Mouse (Mus musculus): ENCODE results near the gene Zbtb20. TPM values are rescaled to one million over a fixed set of nuclear protein-coding genes. Genes with fewer than 3 reads are reported as not detected.

Zbtb20 gene
- polyA plus RNA-seq, 1 experiment from 2014 or later: 23.5 TPM

DNA sequence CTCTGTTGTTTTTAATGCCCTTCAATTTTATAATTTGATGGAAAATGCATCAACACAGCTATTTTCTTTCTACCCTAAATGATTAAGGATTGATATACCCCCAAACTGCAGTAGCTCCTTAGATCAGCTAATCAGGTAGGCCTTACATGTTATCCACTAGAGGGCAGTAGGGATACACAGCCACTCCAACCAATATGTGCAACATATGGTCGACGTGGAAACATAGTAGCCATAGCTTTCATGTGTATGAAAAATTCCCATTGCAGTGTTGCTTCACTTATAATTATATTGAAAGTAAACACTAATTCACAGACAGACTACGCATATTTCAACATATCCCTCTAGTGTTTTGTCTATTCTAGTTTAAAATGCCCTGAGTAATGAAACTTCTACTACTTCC is 664.4 kb downstream of the Zbtb20 start:
- H3K4me2 ChIP-seq (ENCODE audit: low read depth, low read length): no peak overlapping the region
- H3K9ac ChIP-seq (ENCODE audit: low read length): no peak overlapping the region
- H3K9me3 ChIP-seq (replicated peaks; ENCODE audit: control insufficient read depth, low read length): no peaks in the 10 kb centered on the region
- H3K36me3 ChIP-seq (ENCODE audit: control insufficient read depth, insufficient read depth, low read length): no peaks in the 10 kb centered on the region
- 20% methylated on average over 3 of the region's 3 CpGs for WGBS
- no peaks in the 10 kb centered on the region for H3K4me1 ChIP-seq (ENCODE audit: control insufficient read depth, insufficient read depth, low read length)
- ATAC-seq (ENCODE audit: insufficient read depth, low FRiP score): no peak
- no peaks in the 10 kb centered on the region for H3K27me3 ChIP-seq (ENCODE audit: control insufficient read depth, insufficient read depth, low read length)
- H3K4me3 ChIP-seq (replicated peaks; ENCODE audit: low read length): no peak overlapping the region
- no peak overlapping the region for H3K27ac ChIP-seq (ENCODE audit: low read length)

GRCm38 (mm10) chr16:43540546-43541167 is 665.0 kb downstream of the Zbtb20 start:
- Histone ChIP-seq H3K4me1 (ENCODE audit: control insufficient read depth, insufficient read depth, low read length) (no peaks in the 10 kb centered on the region), H3K4me2 (ENCODE audit: low read depth, low read length) (no peak overlapping the region), H3K9ac (ENCODE audit: low read length) (no peak overlapping the region), H3K27ac (ENCODE audit: low read length) (no peak overlapping the region), H3K36me3 (ENCODE audit: control insufficient read depth, insufficient read depth, low read length) (no peaks in the 10 kb centered on the region), H3K27me3 (ENCODE audit: control insufficient read depth, insufficient read depth, low read length) (no peaks in the 10 kb centered on the region), H3K9me3 (replicated peaks; ENCODE audit: control insufficient read depth, low read length) (no peaks in the 10 kb centered on the region), H3K4me3 (replicated peaks; ENCODE audit: low read length) (no peak overlapping the region)
- no peak for ATAC-seq (ENCODE audit: insufficient read depth, low FRiP score)
- 85% methylated on average over 10 of the region's 10 CpGs for WGBS

GRCm38 (mm10) chr16:43545261-43545660 is 669.6 kb downstream of the Zbtb20 start:
- Histone ChIP-seq H3K9me3 (replicated peaks; ENCODE audit: control insufficient read depth, low read length) (no peaks in the 10 kb centered on the region), H3K4me1 (ENCODE audit: control insufficient read depth, insufficient read depth, low read length) (peaks cover 18% of the 10 kb centered on the region), H3K27me3 (ENCODE audit: control insufficient read depth, insufficient read depth, low read length) (no peaks in the 10 kb centered on the region), H3K36me3 (ENCODE audit: control insufficient read depth, insufficient read depth, low read length) (no peaks in the 10 kb centered on the region), H3K4me3 (replicated peaks; ENCODE audit: low read length) (no peak overlapping the region), H3K9ac (ENCODE audit: low read length) (no peak overlapping the region), H3K27ac (ENCODE audit: low read length) (no peak overlapping the region), H3K4me2 (ENCODE audit: low read depth, low read length) (no peak overlapping the region)
- ATAC-seq (ENCODE audit: insufficient read depth, low FRiP score): no peak
- WGBS: 61% methylated on average over 4 of the region's 4 CpGs

GRCm38 (mm10) chr16:43547323-43548180 is 671.9 kb downstream of the Zbtb20 start:
- 44% methylated on average over 19 of the region's 19 CpGs for WGBS
- no peak overlapping the region for H3K4me3 ChIP-seq (replicated peaks; ENCODE audit: low read length)
- H3K9me3 ChIP-seq (replicated peaks; ENCODE audit: control insufficient read depth, low read length): no peaks in the 10 kb centered on the region
- ATAC-seq (ENCODE audit: insufficient read depth, low FRiP score): no peak
- H3K27ac ChIP-seq (ENCODE audit: low read length): peak overlapping the region; percentile 62; the same call in 1 of the 2 replicates
- H3K27me3 ChIP-seq (ENCODE audit: control insufficient read depth, insufficient read depth, low read length): no peaks in the 10 kb centered on the region
- H3K9ac ChIP-seq (ENCODE audit: low read length): no peak overlapping the region
- no peaks in the 10 kb centered on the region for H3K36me3 ChIP-seq (ENCODE audit: control insufficient read depth, insufficient read depth, low read length)
- peaks cover 18% of the 10 kb centered on the region for H3K4me1 ChIP-seq (ENCODE audit: control insufficient read depth, insufficient read depth, low read length)
- H3K4me2 ChIP-seq (ENCODE audit: low read depth, low read length): no peak overlapping the region

- H3K4me3 ChIP-seq (replicated peaks; ENCODE audit: low read length): no peak overlapping the region
- no peaks in the 10 kb centered on the region for H3K36me3 ChIP-seq (ENCODE audit: control insufficient read depth, insufficient read depth, low read length)
- H3K4me2 ChIP-seq (ENCODE audit: low read depth, low read length): no peak overlapping the region
- no peak for ATAC-seq (ENCODE audit: insufficient read depth, low FRiP score)
- H3K4me1 ChIP-seq (ENCODE audit: control insufficient read depth, insufficient read depth, low read length): peaks cover 18% of the 10 kb centered on the region
- no peaks in the 10 kb centered on the region for H3K27me3 ChIP-seq (ENCODE audit: control insufficient read depth, insufficient read depth, low read length)
- 0 out of 2 replicates have a peak overlapping the region, but pooled peaks have one; percentile 43 for H3K27ac ChIP-seq (ENCODE audit: low read length)
- H3K9me3 ChIP-seq (replicated peaks; ENCODE audit: control insufficient read depth, low read length): no peaks in the 10 kb centered on the region
- 55% methylated on average over 5 of the region's 5 CpGs for WGBS
- H3K9ac ChIP-seq (ENCODE audit: low read length): no peak overlapping the region
Observed at GRCm38 (mm10) chr16:43548774-43549173, 673.1 kb downstream of the Zbtb20 start.

DNA sequence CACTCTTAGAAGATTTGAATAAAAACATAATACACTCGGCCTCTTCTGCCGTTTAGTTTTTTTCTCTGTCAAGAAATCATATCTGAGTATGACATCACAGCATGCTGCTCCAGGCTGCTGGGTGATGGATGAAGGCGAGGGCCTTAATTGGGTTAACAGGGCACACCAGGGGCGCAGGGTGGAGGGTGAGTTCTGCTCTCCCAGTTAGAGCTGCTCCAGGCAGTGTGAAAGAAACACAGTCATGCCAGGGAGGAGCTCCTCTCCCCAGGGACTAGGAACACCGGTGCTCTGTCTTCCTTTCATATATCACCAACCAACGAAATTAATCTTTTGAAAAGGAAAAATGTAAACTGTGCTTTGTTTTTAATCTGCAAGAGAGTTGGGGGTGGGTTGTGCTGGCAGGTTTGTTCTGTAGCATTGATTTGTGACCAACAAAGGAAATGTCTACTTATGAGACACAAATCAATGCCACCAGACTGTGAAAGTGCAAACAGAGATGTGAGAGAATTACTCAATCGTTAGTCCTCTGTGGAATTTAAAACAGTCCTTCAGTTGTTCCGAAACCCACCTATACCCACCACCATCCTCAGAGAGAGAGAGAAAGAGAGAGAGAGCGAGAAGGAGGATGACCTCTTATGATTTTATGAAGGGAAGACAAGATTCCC is 673.9 kb downstream of the Zbtb20 start:
- Histone ChIP-seq H3K9ac (ENCODE audit: low read length) (no peak overlapping the region), H3K27ac (ENCODE audit: low read length) (peak overlapping the region; percentile 43), H3K4me3 (replicated peaks; ENCODE audit: low read length) (no peak overlapping the region)

GRCm38 (mm10) chr16:43552443-43552842 is 676.8 kb downstream of the Zbtb20 start:
- H3K36me3 ChIP-seq (ENCODE audit: control insufficient read depth, insufficient read depth, low read length): no peaks in the 10 kb centered on the region
- no peaks in the 10 kb centered on the region for H3K27me3 ChIP-seq (ENCODE audit: control insufficient read depth, insufficient read depth, low read length)
- H3K4me3 ChIP-seq (replicated peaks; ENCODE audit: low read length): no peak overlapping the region
- no peaks in the 10 kb centered on the region for H3K9me3 ChIP-seq (replicated peaks; ENCODE audit: control insufficient read depth, low read length)
- H3K4me2 ChIP-seq (ENCODE audit: low read depth, low read length): no peak overlapping the region
- H3K27ac ChIP-seq (ENCODE audit: low read length): no peak overlapping the region
- WGBS: 82% methylated on average over 1 of the region's 1 CpGs
- ATAC-seq (ENCODE audit: insufficient read depth, low FRiP score): no peak
- no peak overlapping the region for H3K9ac ChIP-seq (ENCODE audit: low read length)
- H3K4me1 ChIP-seq (ENCODE audit: control insufficient read depth, insufficient read depth, low read length): peaks cover 15% of the 10 kb centered on the region

More for the DNA sequence above, 673.9 kb downstream of the Zbtb20 start:
- H3K9me3 ChIP-seq (replicated peaks; ENCODE audit: control insufficient read depth, low read length): no peaks in the 10 kb centered on the region
- H3K27me3 ChIP-seq (ENCODE audit: control insufficient read depth, insufficient read depth, low read length): no peaks in the 10 kb centered on the region
- no peak overlapping the region for H3K4me2 ChIP-seq (ENCODE audit: low read depth, low read length)
- ATAC-seq (ENCODE audit: insufficient read depth, low FRiP score): peak; percentile 79
- WGBS: 20% methylated on average over 9 of the region's 9 CpGs
- H3K4me1 ChIP-seq (ENCODE audit: control insufficient read depth, insufficient read depth, low read length): peaks cover 18% of the 10 kb centered on the region
- H3K36me3 ChIP-seq (ENCODE audit: control insufficient read depth, insufficient read depth, low read length): no peaks in the 10 kb centered on the region

DNA sequence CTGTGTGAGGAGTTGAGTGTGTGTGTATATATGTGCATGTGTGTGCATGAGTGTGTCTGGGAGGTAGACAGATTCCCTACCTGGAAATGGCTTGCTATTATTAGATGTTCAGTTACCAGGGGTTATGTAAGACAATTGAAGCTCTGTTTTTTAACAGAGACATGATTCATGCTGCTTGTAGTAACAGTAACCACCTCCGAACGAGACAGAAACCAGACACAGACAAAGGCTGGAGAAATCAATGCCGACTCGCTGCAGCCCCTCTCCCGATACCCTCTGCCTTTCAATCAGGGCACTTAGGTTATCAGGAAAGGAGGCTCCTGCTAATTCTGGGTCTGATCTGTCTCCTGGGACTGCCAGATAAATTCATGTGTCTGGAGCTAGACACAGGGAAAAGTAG is 681.7 kb downstream of the Zbtb20 start:
- H3K4me1 ChIP-seq (ENCODE audit: control insufficient read depth, insufficient read depth, low read length): no peaks in the 10 kb centered on the region
- H3K36me3 ChIP-seq (ENCODE audit: control insufficient read depth, insufficient read depth, low read length): no peaks in the 10 kb centered on the region
- ATAC-seq (ENCODE audit: insufficient read depth, low FRiP score): no peak
- H3K9ac ChIP-seq (ENCODE audit: low read length): no peak overlapping the region
- H3K27me3 ChIP-seq (ENCODE audit: control insufficient read depth, insufficient read depth, low read length): no peaks in the 10 kb centered on the region
- H3K27ac ChIP-seq (ENCODE audit: low read length): no peak overlapping the region
- WGBS: 38% methylated on average over 5 of the region's 5 CpGs
- H3K4me2 ChIP-seq (ENCODE audit: low read depth, low read length): no peak overlapping the region
- H3K9me3 ChIP-seq (replicated peaks; ENCODE audit: control insufficient read depth, low read length): no peaks in the 10 kb centered on the region
- H3K4me3 ChIP-seq (replicated peaks; ENCODE audit: low read length): no peak overlapping the region

GRCm38 (mm10) chr16:43561330-43561729 is 685.6 kb downstream of the Zbtb20 start:
- Histone ChIP-seq H3K9ac (ENCODE audit: low read length) (no peak overlapping the region), H3K27me3 (ENCODE audit: control insufficient read depth, insufficient read depth, low read length) (no peaks in the 10 kb centered on the region)

More at GRCm38 (mm10) chr16:43561330-43561729, 685.6 kb downstream of the Zbtb20 start:
- Histone ChIP-seq H3K4me3 (replicated peaks; ENCODE audit: low read length) (no peak overlapping the region), H3K27ac (ENCODE audit: low read length) (no peak overlapping the region), H3K4me2 (ENCODE audit: low read depth, low read length) (no peak overlapping the region), H3K4me1 (ENCODE audit: control insufficient read depth, insufficient read depth, low read length) (no peaks in the 10 kb centered on the region), H3K9me3 (replicated peaks; ENCODE audit: control insufficient read depth, low read length) (no peaks in the 10 kb centered on the region), H3K36me3 (ENCODE audit: control insufficient read depth, insufficient read depth, low read length) (no peaks in the 10 kb centered on the region)
- 92% methylated on average over 2 of the region's 2 CpGs for WGBS
- ATAC-seq (ENCODE audit: insufficient read depth, low FRiP score): no peak

All from stomach, embryonic 16.5 days (tissue).